Mouse (Mus musculus) liver, embryonic 11.5 days (tissue): ENCODE results near the gene Mecom. TPM values are rescaled to one million over a fixed set of nuclear protein-coding genes. Genes with fewer than 3 reads are reported as not detected.

Source experiments
- ATAC-seq: fragments of 200-750 bp; cut with Nextera tagmentation; replicated peaks from 2 replicates; pipeline ENCODE4 v1.8.0; 2017; ENCODE audit warnings: moderate number of reproducible peaks, mild to moderate bottlenecking, moderate TSS enrichment, moderate library complexity; ENCODE audit not compliant: low FRiP score
- DNase-seq: peaks from one replicate; pipeline ENCODE4 v3.0.0-alpha.2; 2017; ENCODE audit warnings: low spot score
- H3K27ac ChIP-seq: fragments of 300-500 bp; sonication (generic); 2 replicates; pipeline ENCODE4 v1.5.1; 2014; ENCODE audit warnings: mild to moderate bottlenecking, low read depth, low read length, control low read depth
- H3K27me3 ChIP-seq: fragments of 300-500 bp; sonication (generic); replicated peaks from 2 replicates; pipeline ENCODE4 v1.6.1; 2014; ENCODE audit warnings: low read length, mixed read lengths; ENCODE audit not compliant: control insufficient read depth, insufficient read depth
- H3K36me3 ChIP-seq: fragments of 300-500 bp; sonication (generic); 2 replicates; pipeline ENCODE4 v1.6.1; 2014; ENCODE audit warnings: mild to moderate bottlenecking, low read length, moderate library complexity, mixed read lengths; ENCODE audit not compliant: control insufficient read depth, insufficient read depth
- H3K4me1 ChIP-seq: fragments of 300-500 bp; sonication (generic); replicated peaks from 2 replicates; pipeline ENCODE4 v1.6.1; 2014; ENCODE audit warnings: low read length, mixed read lengths; ENCODE audit not compliant: control insufficient read depth, insufficient read depth
- H3K4me2 ChIP-seq: fragments of 300-500 bp; sonication (generic); 2 replicates; pipeline ENCODE4 v1.6.1; 2014; ENCODE audit warnings: mild to moderate bottlenecking, control low read depth, moderate library complexity
- H3K4me3 ChIP-seq: fragments of 300-500 bp; sonication (generic); 2 replicates; pipeline ENCODE4 v1.5.1; 2014; ENCODE audit warnings: low read depth, low read length, control low read depth
- H3K9ac ChIP-seq: fragments of 300-500 bp; sonication (generic); 2 replicates; pipeline ENCODE4 v1.6.1; 2014; ENCODE audit warnings: low read depth, low read length, control low read depth
- H3K9me3 ChIP-seq: fragments of 300-500 bp; sonication (generic); 2 replicates; pipeline ENCODE4 v1.6.1; 2016; ENCODE audit warnings: low read length, inconsistent platforms, mixed read lengths; ENCODE audit not compliant: control insufficient read depth
- WGBS: fragments of 180-500 bp; shearing (Covaris S2); extraction: QIAGEN DNeasy Blood & Tissue Kit; methylation state at CpG from one replicate; pipeline ENCODE4 v1.1.7; 2014; 5-methylcytosine and 5-hydroxymethylcytosine counted together
- polyA plus RNA-seq: library from polyadenylated mRNA; unstranded; fragments of >200 nt; fragmentation: Nextera tagmentation; extraction: Ambion mirVana; gene quantifications from 2 replicates; pipeline ENCODE4 v1.2.1, GENCODE M21; 2014

Mecom gene
- polyA plus RNA-seq, 1 experiment from 2014 or later = 6.9 TPM

- H3K4me1 ChIP-seq = no peaks in the 10 kb centered on the region; the same call in 1 of the 2 replicates
- ATAC-seq = no peak; the same call in 1 of the 2 replicates
- no peak overlapping the region for H3K9ac ChIP-seq
- no peak overlapping the region for H3K27ac ChIP-seq
- H3K9me3 ChIP-seq = no peaks in the 10 kb centered on the region
- H3K4me2 ChIP-seq = no peak overlapping the region
- no peak overlapping the region for H3K4me3 ChIP-seq
- DNase-seq = no peak
- 14% methylated on average over 6 of the region's 6 CpGs for WGBS
- H3K27me3 ChIP-seq = no peaks in the 10 kb centered on the region
- no peaks in the 10 kb centered on the region for H3K36me3 ChIP-seq
Measured at GRCm38 (mm10) chr3:30353878-30354727, 193.7 kb downstream of the Mecom start.

- H3K36me3 ChIP-seq = no peaks in the 10 kb centered on the region
- DNase-seq = no peak
Measured at GRCm38 (mm10) chr3:30349279-30349678, 198.5 kb downstream of the Mecom start.

GRCm38 (mm10) chr3:30344151-30344550, 203.7 kb downstream of the Mecom start:
- Histone ChIP-seq H3K4me3 (no peak overlapping the region), H3K9me3 (no peaks in the 10 kb centered on the region), H3K4me2 (no peak overlapping the region), H3K27me3 (no peaks in the 10 kb centered on the region), H3K36me3 (no peaks in the 10 kb centered on the region), H3K9ac (no peak overlapping the region), H3K27ac (no peak overlapping the region), H3K4me1 (no peaks in the 10 kb centered on the region)
- ATAC-seq (no peak), DNase-seq (no peak)
- WGBS = 71% methylated on average over 4 of the region's 4 CpGs

More at GRCm38 (mm10) chr3:30349279-30349678, 198.5 kb downstream of the Mecom start:
- Histone ChIP-seq H3K9ac (no peak overlapping the region), H3K27ac (no peak overlapping the region), H3K4me2 (no peak overlapping the region), H3K4me1 (no peaks in the 10 kb centered on the region; the same call in 1 of the 2 replicates), H3K27me3 (no peaks in the 10 kb centered on the region), H3K9me3 (no peaks in the 10 kb centered on the region), H3K4me3 (no peak overlapping the region)
- ATAC-seq = no peak
- 60% methylated on average over 7 of the region's 7 CpGs for WGBS

GRCm38 (mm10) chr3:30332337-30332736, 215.5 kb downstream of the Mecom start:
- Histone ChIP-seq H3K9me3 (no peaks in the 10 kb centered on the region), H3K4me3 (no peak overlapping the region), H3K27ac (no peak overlapping the region), H3K36me3 (no peaks in the 10 kb centered on the region), H3K4me1 (no peaks in the 10 kb centered on the region), H3K27me3 (no peaks in the 10 kb centered on the region), H3K4me2 (no peak overlapping the region), H3K9ac (no peak overlapping the region)
- ATAC-seq = no peak
- WGBS = 83% methylated on average over 6 of the region's 6 CpGs
- DNase-seq = no peak

GRCm38 (mm10) chr3:30330476-30330875, 217.3 kb downstream of the Mecom start:
- Histone ChIP-seq H3K9ac (no peak overlapping the region), H3K4me1 (no peaks in the 10 kb centered on the region), H3K4me2 (no peak overlapping the region), H3K27ac (no peak overlapping the region), H3K4me3 (no peak overlapping the region), H3K9me3 (no peaks in the 10 kb centered on the region), H3K27me3 (no peaks in the 10 kb centered on the region), H3K36me3 (no peaks in the 10 kb centered on the region)
- ATAC-seq (no peak), DNase-seq (no peak)
- WGBS = 73% methylated on average over 3 of the region's 3 CpGs

GRCm38 (mm10) chr3:30330021-30330420, 217.8 kb downstream of the Mecom start:
- DNase-seq (no peak), ATAC-seq (no peak)
- Histone ChIP-seq H3K4me2 (no peak overlapping the region), H3K36me3 (no peaks in the 10 kb centered on the region), H3K27ac (no peak overlapping the region), H3K9ac (no peak overlapping the region), H3K4me3 (no peak overlapping the region), H3K4me1 (no peaks in the 10 kb centered on the region), H3K27me3 (no peaks in the 10 kb centered on the region), H3K9me3 (no peaks in the 10 kb centered on the region)
- 70% methylated on average over 3 of the region's 3 CpGs for WGBS

GRCm38 (mm10) chr3:30314955-30315354, 232.9 kb downstream of the Mecom start:
- Histone ChIP-seq H3K9ac (no peak overlapping the region), H3K4me2 (no peak overlapping the region), H3K4me1 (no peaks in the 10 kb centered on the region), H3K36me3 (no peaks in the 10 kb centered on the region), H3K4me3 (no peak overlapping the region), H3K27me3 (no peaks in the 10 kb centered on the region), H3K9me3 (no peaks in the 10 kb centered on the region), H3K27ac (no peak overlapping the region)
- ATAC-seq = no peak
- DNase-seq = no peak
- 72% methylated on average over 2 of the region's 2 CpGs for WGBS

- no peak for ATAC-seq
- H3K4me3 ChIP-seq = no peak overlapping the region
Measured at GRCm38 (mm10) chr3:30308081-30308480, 239.7 kb downstream of the Mecom start.

GRCm38 (mm10) chr3:30307601-30308000, 240.2 kb downstream of the Mecom start:
- ATAC-seq (no peak), DNase-seq (no peak)
- Histone ChIP-seq H3K4me3 (no peak overlapping the region), H3K27me3 (no peaks in the 10 kb centered on the region), H3K36me3 (no peaks in the 10 kb centered on the region), H3K4me2 (no peak overlapping the region), H3K9ac (no peak overlapping the region), H3K4me1 (no peaks in the 10 kb centered on the region), H3K9me3 (no peaks in the 10 kb centered on the region), H3K27ac (no peak overlapping the region)
- 72% methylated on average over 6 of the region's 6 CpGs for WGBS

More at GRCm38 (mm10) chr3:30308081-30308480, 239.7 kb downstream of the Mecom start:
- no peaks in the 10 kb centered on the region for H3K27me3 ChIP-seq
- no peak for DNase-seq
- H3K4me1 ChIP-seq = no peaks in the 10 kb centered on the region
- H3K27ac ChIP-seq = no peak overlapping the region
- H3K4me2 ChIP-seq = no peak overlapping the region
- H3K9me3 ChIP-seq = no peaks in the 10 kb centered on the region
- H3K9ac ChIP-seq = no peak overlapping the region
- WGBS = 58% methylated on average over 4 of the region's 4 CpGs
- H3K36me3 ChIP-seq = no peaks in the 10 kb centered on the region
